Mouse (Mus musculus): ENCODE data around the gene Fam43b.

GRCm38 (mm10) chr4:138383789-138384188, 12.5 kb downstream of the Fam43b start:
- no peak for TF ChIP-seq MAX (IDR thresholded peaks at IDR 0.05)
- TF ChIP-seq CTCF (IDR thresholded peaks at IDR 0.05; ENCODE audit: control insufficient read depth, insufficient read depth, insufficient read length): no peak
- TF ChIP-seq MYOD1 (IDR thresholded peaks at IDR 0.05; ENCODE audit: control insufficient read depth, insufficient read length, low read depth): no peak

Data from C2C12 (cell line).